Comparison of ENCODE assay signal across 21 mouse cellular contexts in the genomic region with DNA sequence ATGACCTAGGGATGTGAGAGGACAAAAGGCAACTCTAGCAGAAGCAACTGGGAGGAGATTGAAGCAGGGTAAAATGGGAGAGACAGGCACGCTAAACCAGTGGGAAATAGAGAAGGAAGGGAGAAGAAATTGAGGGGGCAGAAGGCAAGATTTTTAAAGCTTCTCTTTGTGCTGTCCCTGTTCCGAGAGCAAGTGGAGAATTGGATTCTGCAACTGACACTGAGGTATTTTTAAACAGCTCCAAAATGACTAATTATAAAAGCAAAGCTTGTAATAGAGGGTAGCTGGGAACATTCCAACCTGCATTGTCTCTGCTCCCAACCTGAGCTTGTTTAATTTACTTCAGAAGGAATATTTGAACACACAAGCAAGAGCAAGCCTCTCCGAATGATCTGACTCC.
"Had no signal": no experiment of that assay in that cellular context is flagged by ENCODE, and none has a peak within 500 bp of the region (broad histone marks: within the 10 kb centered on the region; RNA-seq: fewer than 3 reads in every experiment).

No protein-coding gene starts in this region.

- H3K27me3 ChIP-seq: neural tube, embryonic 13.5 days had no signal

- H3K9me3 ChIP-seq: limb, embryonic 12.5 days; limb, embryonic 15.5 days; midbrain, embryonic 12.5 days; neural tube, embryonic 13.5 days had no signal

- H3K36me3 ChIP-seq: limb, embryonic 12.5 days; limb, embryonic 15.5 days; midbrain, embryonic 12.5 days; neural tube, embryonic 13.5 days had no signal

- DNase-seq: kidney, adult 18-20 months; kidney, adult 9 months; kidney, postnatal 14 days; kidney, postnatal 4 days; layer of hippocampus, postnatal 36 days; liver, postnatal 0 days; lung, embryonic 14.5 days; thymus, adult 2 months; thymus, postnatal 14 days; thymus, postnatal 4 days had no signal

- H3K4me3 ChIP-seq: limb, embryonic 12.5 days; limb, embryonic 15.5 days; midbrain, embryonic 12.5 days; myocyte; neural tube, embryonic 13.5 days had no signal

- ATAC-seq: inflammation-experienced regulatory T-cells, adult 6 months; intestine, embryonic 16.5 days; liver, postnatal 0 days; lung, postnatal 0 days; midbrain, embryonic 16.5 days had no signal

- H3K27ac ChIP-seq: limb, embryonic 12.5 days; limb, embryonic 15.5 days; liver, embryonic 14.5 days; macrophage; midbrain, embryonic 12.5 days had no signal
